Mouse (Mus musculus) ES-E14 (cell line): ENCODE results near the gene Gm3417.

Experiments used
- CHD2 ChIP-seq: IDR thresholded peaks from 2 replicates; pipeline ENCODE4 v1.6.1; 2014; ENCODE audit warnings: mild to moderate bottlenecking, low read depth, low read length, inconsistent platforms
- MAFK ChIP-seq: IDR thresholded peaks from 2 replicates; pipeline ENCODE4 v1.6.1; 2014; ENCODE audit warnings: mild to moderate bottlenecking, low read depth, low read length, inconsistent platforms; ENCODE audit not compliant: insufficient read depth
- ZC3H11A ChIP-seq: IDR thresholded peaks from 2 replicates; pipeline ENCODE4 v1.6.1; 2012; ENCODE audit warnings: low read depth, mild to moderate bottlenecking, inconsistent platforms, low read length, borderline replicate concordance
- ZNF384 ChIP-seq: IDR thresholded peaks from 2 replicates; pipeline ENCODE4 v1.6.1; 2012; ENCODE audit warnings: low read depth, low read length, inconsistent platforms

DNA sequence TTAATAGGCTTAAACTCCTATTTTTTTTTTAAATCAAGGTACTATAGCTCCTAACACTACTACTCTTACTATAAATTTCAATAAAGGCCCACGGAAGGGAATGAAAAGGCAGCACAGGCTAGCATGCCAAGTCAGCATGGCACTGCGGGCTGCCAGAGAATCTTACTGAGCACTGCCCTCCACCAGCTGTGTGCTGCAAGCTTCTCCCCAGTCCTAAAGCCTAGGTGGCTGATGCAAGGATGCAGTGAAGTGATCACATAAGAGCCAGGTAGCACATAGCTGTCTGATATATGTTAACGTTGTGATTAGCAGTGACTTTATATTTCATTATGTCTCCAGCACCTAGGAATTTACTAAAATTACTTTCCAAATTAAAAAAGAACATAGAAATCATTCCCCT, 18.6 kb downstream of the Gm3417 start:
- TF ChIP-seq MAFK: no peak
- TF ChIP-seq ZC3H11A: no peak
- TF ChIP-seq CHD2: no peak
- no peak for TF ChIP-seq ZNF384
